Mouse (Mus musculus): ENCODE data around the gene Ucp2. TPM values are rescaled to one million over a fixed set of nuclear protein-coding genes. Genes with fewer than 3 reads are reported as not detected.

The Ucp2 gene
- total RNA-seq, 1 experiment from 2014 or later, result 132 TPM

DNA sequence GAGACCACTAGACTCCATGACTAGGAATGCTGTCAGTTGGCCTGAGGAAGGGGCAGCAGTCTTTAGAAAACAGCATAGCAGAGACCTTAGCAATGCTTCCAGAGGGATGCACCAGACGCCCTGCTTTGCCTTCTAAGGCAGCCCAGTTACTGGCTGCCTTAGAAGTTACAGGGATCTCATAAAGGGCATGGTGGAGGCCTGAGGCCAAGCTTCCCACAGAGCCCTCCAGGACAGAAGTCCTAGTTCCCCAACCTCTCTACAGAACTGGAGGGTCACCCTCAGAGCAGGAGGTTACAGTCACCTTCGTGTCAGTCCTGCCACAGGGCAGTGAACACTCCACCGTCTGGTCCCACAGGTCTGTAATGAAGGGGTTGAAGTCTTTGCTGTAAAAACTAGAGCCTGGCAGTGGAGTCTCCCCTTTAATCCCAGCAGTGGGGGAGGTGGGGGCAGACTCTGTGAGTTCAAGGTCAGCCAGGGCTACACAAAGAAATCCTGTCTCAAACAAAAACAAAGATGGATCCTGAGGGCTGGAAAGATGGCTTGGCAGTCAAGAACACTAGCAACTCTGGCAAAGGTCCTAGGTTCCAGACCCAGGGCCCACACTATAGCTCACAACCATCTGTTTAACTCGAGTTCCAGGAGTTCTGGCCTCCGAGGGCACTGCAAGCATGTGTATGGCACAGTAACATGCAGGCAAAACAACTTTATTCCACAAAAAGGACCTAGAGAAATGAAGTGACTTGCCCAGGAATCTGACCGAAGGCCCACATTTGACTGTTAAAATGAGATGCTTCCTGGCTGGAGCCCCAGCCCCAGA is 8.1 kb downstream of the Ucp2 start:
- ATAC-seq (replicated peaks; ENCODE audit: low read depth, poor library complexity, severe bottlenecking), result no peak

DNA sequence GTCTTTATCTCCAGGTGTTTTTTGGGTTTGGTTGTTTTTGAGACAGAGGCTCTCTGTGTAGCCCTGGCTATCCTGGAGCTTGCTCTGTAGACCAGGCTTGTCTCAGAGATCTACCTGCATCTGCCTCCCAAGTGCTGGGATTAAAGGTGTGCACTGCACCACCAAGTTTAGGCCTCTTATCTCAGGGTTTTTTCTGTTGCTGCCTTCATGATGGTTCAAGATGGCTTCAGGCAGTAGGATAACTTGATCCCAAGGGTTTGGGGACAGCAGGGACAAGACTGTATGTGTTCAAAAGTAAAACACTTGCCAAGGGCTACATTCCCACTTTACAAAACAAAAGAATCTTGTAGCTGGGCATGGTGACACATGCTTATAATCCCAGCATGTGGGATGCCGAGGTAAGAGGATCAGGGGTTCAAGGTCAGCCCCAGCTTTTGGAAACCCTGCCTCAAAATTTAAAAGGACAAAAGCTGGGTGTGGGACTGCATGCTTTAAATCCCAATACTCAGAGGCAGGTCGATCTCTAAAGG is 8.8 kb downstream of the Ucp2 start:
- ATAC-seq (replicated peaks; ENCODE audit: low read depth, poor library complexity, severe bottlenecking), result no peak

DNA sequence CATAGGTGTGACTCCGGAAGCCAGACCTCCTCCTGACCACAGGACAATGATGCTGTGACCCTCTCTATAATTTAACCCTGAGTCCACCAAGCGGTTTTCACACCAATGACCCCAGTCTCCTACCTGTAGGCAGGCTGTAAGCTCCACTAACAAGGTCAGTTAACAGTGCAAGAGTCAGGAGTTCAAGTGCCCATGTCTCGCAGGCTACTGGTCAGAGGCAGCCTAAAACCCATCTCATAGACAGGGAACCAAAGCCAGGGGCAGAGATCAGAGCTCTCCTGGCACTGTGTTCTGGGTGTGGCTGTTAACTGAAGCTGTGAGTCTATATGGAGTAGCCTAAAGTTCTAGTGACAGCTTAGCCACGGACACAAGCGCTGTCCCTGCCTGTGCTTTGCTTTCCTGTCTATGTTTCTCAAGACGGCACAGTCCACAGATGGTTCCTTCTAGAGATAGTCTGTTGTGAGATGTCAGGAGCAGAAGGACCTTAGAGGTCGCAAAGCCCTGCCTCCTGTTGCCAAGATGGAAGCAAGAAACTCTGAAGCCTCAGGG is 9.3 kb downstream of the Ucp2 start:
- peak; percentile 12; the same call in 1 of the 2 replicates for ATAC-seq (replicated peaks; ENCODE audit: low read depth, poor library complexity, severe bottlenecking)

DNA sequence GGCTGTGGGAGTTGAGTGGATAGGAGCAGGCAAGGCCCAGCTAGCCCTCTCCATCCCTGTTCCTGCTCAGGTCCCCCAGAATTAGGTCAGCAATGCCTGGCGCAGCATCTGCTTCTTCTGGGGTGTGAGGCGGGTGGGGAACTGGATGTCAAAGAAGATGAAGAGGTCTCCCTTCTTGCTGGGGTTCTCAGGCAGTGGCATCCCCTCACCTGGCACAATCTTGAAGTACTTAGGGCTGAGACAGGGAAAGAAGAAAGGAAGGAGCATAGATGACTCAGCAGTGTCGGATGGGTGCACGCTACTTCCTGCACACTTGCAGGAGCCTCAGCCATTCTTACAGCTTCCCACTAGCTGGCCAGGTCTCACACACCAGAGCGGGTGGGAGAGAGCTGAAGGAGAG is 9.9 kb downstream of the Ucp2 start:
- peak; percentile 53 for ATAC-seq (replicated peaks; ENCODE audit: low read depth, poor library complexity, severe bottlenecking)

DNA sequence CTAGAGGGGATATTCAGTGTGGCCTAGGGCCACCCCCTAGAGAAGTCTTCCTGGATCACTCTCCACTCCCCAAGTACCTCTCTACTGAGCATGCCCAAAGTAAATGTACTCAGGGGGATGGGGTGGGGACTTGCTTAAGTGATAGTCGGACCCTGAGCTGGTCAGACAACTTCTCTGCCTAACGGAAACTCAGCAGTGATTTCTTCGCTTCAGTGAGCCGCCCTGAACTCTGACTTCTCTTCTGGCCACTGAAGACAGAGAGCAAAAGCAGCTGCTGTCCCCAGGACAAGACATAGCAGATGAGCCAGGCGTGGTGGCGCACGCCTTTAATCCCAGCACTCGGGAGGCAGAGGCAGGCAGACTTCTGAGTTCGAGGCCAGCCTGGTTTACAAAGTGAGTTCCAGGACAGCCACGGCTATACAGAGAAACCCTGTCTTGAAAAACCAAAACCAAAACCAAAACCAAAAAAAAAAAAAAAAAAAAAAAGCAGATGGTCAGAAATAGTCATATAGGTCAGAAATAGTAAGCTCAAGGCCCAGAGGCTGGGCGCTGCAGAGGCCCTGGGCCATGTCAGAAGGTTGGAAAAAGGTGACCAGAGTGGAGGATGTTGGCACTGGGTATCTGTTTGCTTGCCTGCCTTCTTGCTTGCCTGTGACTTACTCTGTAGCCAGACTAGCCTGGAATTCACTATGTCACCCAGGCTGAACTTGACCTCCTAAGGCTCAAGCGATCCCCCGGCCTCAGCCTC is 11.8 kb downstream of the Ucp2 start:
- ATAC-seq (replicated peaks; ENCODE audit: low read depth, poor library complexity, severe bottlenecking), result no peak

DNA sequence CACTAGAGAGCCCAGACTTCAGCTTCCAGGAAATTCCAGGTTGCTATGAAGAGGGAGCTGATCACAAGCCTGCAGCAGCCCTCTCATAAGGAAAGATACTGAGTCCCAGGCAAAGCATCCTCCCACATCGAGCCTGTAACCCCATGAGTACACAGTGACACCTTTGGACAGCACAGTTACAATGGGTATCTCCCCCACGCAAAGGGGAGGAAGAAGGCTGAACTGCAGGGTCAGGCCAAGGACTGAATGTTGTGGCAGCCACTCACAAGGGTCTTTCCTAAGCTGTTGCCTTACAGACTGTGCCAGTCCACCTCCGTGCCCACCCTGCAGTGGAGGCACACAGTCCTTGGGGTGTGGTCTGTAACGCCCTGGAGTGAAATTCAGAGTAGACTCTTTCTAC is 13.4 kb downstream of the Ucp2 start:
- no peak for ATAC-seq (replicated peaks; ENCODE audit: low read depth, poor library complexity, severe bottlenecking)

DNA sequence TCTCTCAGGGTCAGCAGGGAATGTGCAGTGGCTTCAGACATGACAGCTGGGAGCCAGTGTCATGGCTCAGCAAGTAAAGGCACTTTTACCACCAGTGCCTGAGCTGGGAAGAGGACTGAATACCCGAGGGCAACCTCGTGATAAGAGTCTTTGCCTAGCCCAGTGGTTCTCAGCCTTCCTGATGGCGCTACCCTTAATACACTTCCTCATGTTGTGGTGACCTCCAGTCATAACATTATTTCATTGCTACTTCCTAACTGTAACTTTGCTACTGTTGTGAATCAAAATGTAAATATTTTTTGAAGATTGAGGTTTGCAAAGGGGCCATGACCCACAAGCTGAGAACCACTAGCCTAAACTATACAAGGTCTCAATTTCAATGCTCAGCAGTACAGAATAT is 15.5 kb downstream of the Ucp2 start:
- ATAC-seq (replicated peaks; ENCODE audit: low read depth, poor library complexity, severe bottlenecking), result peak; percentile 39; the same call in 1 of the 2 replicates

DNA sequence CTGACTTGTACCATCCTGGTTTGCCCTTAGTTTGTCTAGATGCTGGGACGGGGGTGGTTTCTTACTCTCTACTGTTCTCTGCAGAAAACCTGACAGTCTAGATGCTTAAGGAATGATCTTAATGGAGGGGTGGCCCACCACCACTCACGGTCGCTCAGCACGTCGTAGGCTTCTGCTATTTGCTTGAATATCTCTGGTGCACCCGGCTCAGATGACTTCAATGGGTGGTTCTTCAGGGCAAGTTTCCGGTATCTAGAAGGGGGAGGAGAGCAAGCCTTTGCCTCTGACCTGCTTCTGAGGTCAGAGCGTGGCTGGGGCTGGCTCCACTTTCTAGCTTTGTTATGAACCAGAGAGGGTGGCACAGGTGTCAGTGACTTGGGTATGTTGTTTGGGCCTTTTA is 18.5 kb downstream of the Ucp2 start:
- ATAC-seq (replicated peaks; ENCODE audit: low read depth, poor library complexity, severe bottlenecking), result no peak

DNA sequence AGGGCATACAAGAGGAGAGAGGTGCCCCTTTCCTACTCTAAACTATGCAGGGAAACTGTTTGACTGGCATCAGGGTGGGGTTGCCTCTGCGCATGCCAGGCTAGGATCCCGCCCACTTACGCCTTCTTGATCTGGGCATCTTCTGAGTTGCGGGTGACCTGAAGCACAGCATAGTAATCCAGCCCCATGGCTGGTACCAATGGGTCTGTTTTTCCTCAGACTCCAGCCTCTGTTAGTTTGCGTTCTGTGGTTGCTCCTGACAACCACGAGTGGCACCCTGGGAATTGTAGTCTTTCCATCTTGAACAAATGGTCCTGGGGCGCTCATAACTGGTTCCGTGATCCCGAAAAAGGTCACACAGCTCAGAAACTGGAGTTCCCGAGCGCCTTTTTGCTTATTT is 21.4 kb downstream of the Ucp2 start, which contains the start of gene Dnajb13:
Dnajb13 (minus strand) TSS at position 388 of the 400 bp plus-strand sequence.
- no peak; the same call in 1 of the 2 replicates for ATAC-seq (replicated peaks; ENCODE audit: low read depth, poor library complexity, severe bottlenecking)

DNA sequence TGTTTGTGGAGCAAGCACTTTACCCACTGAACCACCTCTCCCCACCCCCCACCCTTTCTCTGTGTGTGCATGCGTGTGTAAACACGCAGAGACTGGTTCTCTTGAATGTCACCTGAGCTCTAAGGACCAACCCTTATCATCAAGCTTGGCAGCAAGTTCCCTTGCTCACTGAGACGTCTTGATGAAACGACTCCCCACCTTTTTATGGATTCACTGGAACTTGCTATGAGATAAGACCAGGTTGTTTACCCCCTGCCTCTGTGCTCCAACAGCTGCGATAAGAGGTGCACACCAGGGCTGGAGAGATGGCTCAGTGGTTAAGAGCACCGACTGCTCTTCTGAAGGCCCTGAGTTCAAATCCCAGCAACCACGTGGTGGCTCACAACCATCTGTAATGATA is 27.1 kb downstream of the Ucp2 start:
- no peak for ATAC-seq (replicated peaks; ENCODE audit: low read depth, poor library complexity, severe bottlenecking)

DNA sequence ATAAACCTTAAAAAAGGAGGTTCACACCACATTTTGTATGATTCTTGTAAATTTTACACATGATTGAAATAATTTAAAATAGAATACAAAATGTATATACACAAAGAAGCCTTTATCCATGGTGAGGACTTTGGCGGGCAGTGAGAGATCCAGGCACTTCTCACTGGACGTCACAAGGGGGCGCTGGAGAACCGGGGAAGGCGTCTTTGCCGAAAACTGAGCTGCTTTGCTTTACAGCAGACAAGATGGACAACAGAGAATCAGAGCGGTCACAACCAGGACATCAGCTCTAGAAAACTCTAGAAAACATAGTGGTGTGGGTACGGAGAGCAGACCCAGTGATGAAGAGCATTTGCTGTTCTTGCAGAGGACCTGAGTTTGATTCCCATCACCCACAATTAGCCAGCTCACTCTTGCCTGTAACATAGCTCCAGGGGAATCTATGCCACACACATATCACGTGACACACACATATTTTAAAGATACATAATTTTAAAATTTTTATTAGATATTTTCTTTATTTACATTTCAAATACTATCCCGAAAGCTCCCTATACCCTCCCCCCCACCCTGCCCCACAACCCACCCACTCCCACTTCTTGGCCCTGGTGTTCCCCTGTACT is 27.6 kb downstream of the Ucp2 start:
- peak; percentile 94 for ATAC-seq (replicated peaks; ENCODE audit: low read depth, poor library complexity, severe bottlenecking)

DNA sequence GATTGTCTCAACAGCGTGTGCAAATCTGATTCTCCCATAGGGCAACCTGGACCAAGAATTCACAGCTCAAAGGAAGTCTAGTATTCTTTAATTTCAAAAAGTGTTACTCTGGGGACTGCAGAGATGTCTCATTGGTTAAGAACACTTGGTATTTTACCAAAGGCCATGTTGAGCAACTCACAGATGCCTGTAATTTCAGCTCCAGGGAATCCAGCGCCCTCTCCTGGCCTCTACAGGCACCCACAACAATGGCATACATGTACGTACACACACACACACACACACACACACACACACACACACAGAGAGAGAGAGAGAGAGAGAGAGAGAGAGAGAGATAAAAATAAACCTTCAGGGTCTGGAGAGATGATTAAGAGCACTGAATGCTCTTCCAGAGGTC is 29.1 kb downstream of the Ucp2 start:
- ATAC-seq (replicated peaks; ENCODE audit: low read depth, poor library complexity, severe bottlenecking), result no peak

DNA sequence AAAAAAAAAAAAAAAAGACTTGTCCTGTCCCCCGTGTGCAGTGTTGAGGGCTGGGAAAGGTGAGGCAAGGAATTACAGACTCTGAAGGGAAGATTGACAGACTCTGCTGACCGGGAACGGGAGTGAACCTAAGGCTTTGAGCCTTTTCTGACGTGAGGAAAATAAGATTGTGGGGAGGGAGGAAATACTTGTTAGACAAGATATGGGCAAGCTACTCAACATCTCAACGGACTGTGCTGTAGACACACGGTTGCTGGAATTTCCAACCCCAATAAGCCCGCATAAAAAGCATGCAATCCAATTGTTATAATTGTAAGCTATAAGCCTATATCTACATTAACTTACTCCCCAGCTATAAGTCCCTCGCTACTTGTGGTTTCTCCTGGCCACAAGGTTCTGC is 31.5 kb downstream of the Ucp2 start:
- no peak for ATAC-seq (replicated peaks; ENCODE audit: low read depth, poor library complexity, severe bottlenecking)

DNA sequence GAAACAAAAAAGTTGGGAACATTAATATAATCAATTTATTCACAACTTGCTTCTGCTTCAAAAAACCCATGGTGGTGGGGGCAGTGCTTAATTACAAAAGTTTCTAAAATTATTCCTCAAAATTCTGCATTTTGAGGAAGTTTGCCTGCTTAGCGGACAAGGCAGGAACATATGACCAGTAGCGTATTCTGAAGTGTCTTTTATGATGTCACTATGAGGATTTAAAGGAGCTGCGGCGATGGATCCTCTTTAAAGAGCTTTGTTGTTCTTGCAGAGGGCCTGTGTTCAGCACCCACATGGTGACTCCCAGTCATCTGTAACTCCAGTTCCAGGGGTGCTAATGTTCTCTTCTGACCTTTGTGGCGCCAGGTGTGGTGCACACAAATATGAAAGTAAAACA is 37.6 kb downstream of the Ucp2 start:
- no peak for ATAC-seq (replicated peaks; ENCODE audit: low read depth, poor library complexity, severe bottlenecking)

DNA sequence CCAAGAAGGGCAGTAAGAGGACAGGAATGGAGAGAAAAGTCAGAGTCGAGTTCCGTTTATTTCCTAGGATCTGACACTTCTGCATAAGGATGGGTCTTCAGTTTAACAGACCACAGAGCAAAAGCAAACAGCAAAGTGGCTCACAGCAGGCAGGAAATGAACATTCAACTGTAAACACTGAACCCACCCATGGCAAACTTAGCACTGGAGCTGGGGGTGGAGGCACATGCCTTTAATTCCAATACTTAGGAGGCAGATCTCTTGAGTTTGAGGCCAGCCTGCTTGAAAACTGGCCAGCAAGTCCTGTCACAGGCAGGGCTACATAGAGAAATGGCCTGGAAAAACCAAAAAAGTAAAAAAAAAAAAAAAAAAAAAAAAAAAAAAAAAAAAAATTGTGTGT is 40.4 kb downstream of the Ucp2 start:
- ATAC-seq (replicated peaks; ENCODE audit: low read depth, poor library complexity, severe bottlenecking), result no peak

DNA sequence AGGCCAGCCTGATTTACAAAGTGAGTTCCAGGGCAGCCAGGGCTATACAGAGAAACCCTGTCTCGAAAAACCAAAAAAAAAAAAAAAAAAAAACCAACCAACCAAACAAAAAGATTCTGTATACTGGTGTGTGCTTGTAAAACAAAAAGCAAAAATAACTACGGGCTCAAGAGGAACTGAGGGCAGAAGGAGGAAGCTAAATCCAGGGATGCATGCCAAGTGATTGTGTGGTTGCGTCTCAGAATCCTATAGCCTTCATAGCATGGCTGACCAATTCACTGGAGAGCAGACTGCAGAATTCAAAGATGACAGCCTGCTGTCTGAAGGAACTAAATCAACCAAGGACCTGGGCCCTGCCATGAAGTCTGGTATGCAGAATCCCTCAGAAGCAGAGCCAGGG is 41.1 kb downstream of the Ucp2 start:
- no peak for ATAC-seq (replicated peaks; ENCODE audit: low read depth, poor library complexity, severe bottlenecking)

DNA sequence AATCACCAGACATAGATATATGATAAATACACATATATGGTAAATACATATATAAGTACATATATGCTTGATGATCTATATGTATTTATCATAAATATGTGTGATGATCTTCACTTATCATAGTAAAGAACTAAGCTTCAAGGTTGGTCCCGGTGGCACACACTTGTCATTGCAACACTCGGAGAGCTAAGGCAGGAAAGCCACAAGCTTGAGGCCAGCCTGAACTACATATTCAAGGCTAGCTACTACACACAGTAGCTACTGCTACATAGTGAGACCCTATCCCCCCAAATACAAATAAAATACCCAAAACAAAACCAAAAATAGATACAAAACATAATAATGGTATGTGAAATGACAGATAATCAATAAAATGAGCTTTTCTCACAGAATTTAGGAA is 42.7 kb downstream of the Ucp2 start:
- ATAC-seq (replicated peaks; ENCODE audit: low read depth, poor library complexity, severe bottlenecking), result no peak

DNA sequence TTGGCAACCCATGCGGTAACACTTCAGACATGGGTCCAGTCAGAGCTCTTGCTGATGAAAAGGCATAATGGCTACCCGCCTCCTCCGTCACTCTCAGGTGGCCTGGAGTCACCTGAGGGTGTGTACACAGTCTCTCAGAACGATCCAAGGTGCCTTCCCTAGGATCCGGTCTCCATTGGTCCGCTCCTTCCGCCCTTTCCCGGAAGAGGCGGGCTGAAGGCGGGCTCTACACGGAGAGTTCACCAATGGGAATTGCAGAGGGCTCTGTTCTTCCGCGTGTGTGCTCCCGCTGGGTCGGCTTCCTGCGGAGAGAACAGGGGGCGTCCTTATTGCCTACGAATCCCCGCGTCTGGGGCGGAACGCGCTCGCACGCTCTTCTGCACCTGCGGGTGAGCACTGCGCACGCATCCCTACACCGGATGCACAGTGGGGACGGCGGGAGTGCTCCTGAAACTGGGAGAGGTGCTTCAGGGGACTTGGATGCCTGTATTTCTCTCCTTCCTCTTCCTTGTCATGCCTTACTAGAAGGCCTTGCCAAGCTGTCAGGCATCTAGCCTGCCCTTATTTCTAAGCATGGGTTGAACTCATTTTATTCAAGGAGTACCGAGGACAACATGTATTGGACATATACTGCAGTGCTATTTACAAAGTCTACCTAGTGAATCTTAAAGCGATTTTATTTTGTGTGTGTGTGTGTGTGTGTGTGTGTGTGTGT is 43.8 kb downstream of the Ucp2 start, which contains the start of gene Coa4:
Coa4 (plus strand) TSS at position 268 of the 715 bp plus-strand sequence.
- ATAC-seq (replicated peaks; ENCODE audit: low read depth, poor library complexity, severe bottlenecking), result peak; percentile 99

DNA sequence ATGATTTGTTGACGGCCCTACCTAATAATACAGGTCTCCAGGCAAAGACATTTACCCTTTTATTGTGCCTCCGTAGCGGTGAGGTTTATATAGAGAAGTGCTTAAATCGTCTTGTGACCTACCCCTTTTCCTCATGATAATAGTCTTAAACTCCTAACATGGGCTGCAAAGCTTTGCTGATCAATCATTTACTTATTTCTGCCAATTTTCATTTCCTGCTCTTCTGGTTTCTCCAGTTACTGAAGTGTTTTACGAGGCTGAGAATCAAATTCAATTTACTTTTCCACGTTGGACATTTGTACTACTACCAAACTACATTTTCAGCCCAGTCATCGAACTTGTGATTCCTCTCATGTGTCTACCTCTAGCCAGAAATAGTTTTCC is 44.4 kb downstream of the Ucp2 start:
- no peak for ATAC-seq (replicated peaks; ENCODE audit: low read depth, poor library complexity, severe bottlenecking)

DNA sequence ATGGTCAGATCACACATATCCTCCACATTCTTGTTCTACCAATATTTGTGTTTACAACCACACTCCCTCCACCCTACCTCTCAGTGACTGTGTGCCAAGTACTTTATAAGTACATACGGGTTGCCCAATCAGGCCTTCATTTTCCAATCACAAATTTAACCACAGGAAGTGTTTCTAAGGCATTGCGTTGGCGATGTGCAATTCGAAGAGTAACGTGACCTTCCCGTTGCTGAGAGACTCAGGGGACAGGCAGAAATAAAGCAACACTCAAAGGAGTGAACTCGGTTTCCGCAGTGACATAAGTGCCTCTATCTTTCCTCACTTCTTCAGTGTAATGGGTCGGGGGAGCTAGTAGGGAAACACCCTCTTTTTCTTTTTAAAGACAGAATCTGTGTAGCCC is 46.4 kb downstream of the Ucp2 start:
- no peak for ATAC-seq (replicated peaks; ENCODE audit: low read depth, poor library complexity, severe bottlenecking)

Data from common myeloid progenitor, adult 5-6 weeks (primary cell).